Mouse (Mus musculus) layer of hippocampus, adult 9-10 months (tissue): Measurements from ENCODE around the gene Slc46a1.

ENCODE experiments used
- DNase-seq: peaks from one replicate; pipeline ENCODE4 v3.0.0; 2022; ENCODE audit warnings: low spot score

The Slc46a1 gene

DNA sequence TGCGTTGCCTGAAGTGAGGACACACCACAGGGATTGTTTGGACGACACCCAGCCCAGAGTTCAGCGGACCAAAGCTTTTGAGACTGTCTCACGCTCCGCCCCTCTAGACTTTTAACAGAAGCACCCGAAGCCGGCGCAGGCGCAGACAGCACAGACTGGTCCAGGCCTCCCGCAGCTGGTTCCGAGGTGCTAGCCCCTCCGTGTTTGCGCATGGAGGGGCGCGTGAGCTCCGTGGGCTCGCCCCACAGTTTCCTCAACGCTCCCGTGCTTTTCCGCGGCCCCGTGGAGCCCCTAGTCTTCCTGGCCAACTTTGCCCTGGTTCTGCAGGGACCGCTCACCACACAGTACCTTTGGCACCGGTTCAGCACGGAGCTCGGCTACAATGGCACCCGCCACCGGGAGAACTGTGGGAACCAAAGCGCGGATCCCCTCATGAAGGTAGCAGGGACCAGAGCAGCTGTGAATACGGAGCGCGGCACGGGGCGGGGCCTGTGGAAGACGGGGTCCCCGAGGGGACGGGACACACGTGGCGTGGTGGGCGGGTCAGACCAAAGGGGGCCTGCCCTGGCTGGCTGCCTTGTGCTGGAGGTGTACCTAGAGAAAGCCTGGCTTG, at the start of gene Slc46a1:
Gene Slc46a1 (plus strand): TSS at position 130 of the 613 bp plus-strand sequence.
- DNase-seq: peak; percentile 41

DNA sequence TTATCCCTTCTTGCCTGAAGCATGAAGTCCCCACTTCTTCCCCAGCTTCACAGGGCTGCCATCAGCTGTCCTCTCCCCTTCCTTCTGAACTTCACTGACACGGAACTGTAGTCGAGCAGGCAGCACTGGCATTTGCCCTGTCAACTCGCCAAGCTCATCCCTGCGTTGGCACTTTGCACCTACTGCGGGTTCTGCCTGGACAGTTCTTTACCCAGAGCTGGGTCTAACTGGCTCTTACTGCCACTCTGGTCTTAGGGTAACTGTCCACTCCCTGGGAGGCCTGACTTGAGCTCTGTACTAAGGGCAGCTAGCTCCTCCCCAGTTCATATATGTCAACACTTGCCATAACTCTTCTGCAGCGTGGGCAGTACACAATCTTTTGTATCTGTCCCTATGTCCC, 48.6 kb upstream of the Slc46a1 start:
- no peak for DNase-seq

GRCm38 (mm10) chr11:78420263-78420889, 45.1 kb upstream of the Slc46a1 start:
- DNase-seq: no peak

- no peak for DNase-seq
These were observed 44.1 kb upstream of the Slc46a1 start for GRCm38 (mm10) chr11:78421201-78422009.

GRCm38 (mm10) chr11:78422055-78422819, 43.3 kb upstream of the Slc46a1 start, which contains the start of gene Slc13a2:
TSS of gene Slc13a2 (minus strand) at chr11:78422217.
- DNase-seq: no peak

GRCm38 (mm10) chr11:78424352-78424751, 41.1 kb upstream of the Slc46a1 start:
- no peak for DNase-seq

DNA sequence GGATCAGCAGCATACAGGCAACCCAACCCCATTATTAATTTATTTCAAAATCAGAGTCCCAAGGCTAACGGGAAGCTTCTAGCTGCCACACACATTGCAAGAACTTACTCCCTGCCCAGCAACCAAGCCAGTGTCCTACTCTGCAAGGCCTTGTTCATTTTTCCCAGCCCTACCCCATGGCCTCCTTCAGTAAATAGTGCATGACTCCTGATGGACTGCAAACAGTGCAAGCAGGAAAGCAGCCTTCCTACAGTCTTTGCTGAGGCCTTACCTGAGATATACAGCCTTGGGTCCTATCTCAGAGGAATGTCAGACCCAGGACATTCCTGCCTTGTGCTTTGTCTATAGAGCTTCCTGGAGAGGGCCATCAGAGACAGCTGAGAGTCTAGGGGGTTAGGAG, 39.9 kb upstream of the Slc46a1 start:
- no peak for DNase-seq

DNA sequence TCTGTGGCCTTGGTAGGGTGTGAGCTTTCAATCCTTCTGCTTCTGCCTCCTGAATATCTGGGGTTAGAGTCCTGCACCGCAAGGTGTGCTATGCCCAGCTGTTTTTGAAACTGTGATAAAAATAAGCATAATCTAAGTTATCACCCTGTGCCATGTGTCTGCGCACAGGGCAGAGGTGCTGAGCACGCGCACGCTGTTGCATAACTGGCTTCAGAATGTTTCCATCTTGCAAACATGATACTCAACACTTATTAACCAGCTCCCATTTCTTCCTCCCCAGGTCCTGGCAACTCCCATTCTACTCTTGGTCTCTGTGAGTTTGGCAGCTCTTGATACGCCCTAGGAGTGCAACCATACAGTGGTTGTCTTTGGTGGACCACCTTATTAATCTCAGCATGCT, 37.8 kb upstream of the Slc46a1 start:
- DNase-seq: no peak

GRCm38 (mm10) chr11:78428309-78428708, 37.2 kb upstream of the Slc46a1 start:
- no peak for DNase-seq

- no peak for DNase-seq
These were observed 35.2 kb upstream of the Slc46a1 start for GRCm38 (mm10) chr11:78430195-78430878.

DNA sequence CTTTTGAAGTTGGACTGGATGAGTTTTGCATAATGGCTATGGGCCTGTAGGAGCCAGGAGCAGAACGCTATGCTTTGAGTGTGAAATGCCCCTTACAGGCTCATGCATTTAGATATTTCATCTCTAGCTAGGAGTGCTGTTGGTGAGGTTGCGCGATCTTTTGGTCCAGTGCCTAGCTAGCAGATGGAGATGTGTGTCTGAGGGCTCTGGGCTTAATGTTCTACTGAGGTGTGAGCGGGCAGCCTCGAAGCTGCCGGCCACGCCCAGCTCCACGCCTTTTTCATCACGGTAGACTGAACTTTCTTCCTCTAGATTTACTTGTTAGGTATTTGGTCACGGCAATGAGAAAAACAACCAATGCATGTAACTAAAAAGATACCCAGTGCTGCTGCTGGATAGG, 34.3 kb upstream of the Slc46a1 start:
- no peak for DNase-seq

DNA sequence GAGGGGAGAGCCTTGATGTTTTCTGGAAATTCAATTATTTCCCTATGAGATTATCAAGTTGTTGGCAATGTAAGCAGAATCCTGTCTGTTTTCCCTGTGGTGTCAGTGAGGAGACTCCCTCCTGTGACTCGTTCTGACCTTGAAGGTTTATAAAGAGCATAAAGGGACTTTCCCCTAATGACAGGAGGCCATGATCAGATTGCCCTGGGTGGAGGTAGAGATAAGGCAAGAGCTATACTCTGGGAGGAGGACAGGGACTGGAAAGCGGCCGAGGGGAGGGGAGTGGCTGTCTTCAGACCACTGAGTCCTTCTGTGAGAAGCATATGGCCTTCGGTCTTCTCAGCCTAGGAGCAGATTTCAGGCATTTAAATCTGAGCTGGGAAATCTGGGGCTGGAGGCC, 31.4 kb upstream of the Slc46a1 start:
- DNase-seq: no peak

DNA sequence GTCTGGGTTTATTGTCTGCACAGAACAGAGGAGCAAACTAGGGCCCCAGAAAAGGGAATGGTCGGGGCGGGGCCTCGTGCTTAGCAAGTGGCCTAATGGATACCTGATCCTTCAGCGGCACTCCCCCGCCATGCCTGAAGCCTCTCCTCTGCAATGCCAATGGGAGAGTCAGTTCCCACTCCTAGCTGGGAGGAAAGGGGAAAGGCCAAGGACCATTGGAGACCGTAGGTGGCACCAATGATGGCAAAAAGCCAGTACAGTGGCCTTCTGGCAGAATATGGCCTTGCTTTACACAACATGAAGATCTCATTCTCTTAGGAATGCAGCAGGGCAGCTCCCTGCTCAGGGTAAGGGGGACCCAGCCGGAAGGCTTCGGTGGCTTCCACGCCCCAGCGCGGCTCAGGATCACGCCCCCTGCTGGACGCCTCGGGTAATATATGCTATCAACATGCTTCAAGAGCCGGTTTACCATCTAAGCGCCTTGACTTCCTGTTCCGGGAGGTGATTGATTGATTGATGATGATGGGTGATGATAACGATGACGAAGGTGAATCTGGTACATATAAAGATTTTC, 29.6 kb upstream of the Slc46a1 start:
- no peak for DNase-seq

DNA sequence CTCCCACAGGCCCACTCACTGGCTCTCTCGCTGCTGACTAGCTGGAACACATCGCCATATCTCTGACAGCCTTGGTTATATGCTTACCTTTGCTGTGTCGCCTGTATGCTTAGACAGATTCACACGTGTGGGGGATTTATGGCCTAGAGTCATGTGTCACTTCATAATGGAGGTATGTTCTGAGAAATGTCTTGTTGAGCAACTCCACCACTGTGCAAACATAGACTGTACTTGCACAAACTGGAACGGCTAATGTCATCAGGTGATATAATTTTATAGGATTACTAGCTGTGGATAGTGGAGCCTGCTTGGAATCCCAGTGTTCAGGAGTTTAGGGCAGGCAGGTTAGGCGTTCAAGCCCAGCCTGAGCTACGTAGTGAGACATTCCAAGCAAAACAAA, 28.3 kb upstream of the Slc46a1 start:
- no peak for DNase-seq

- DNase-seq: no peak
These were observed 27.0 kb upstream of the Slc46a1 start for GRCm38 (mm10) chr11:78438399-78438930.

DNA sequence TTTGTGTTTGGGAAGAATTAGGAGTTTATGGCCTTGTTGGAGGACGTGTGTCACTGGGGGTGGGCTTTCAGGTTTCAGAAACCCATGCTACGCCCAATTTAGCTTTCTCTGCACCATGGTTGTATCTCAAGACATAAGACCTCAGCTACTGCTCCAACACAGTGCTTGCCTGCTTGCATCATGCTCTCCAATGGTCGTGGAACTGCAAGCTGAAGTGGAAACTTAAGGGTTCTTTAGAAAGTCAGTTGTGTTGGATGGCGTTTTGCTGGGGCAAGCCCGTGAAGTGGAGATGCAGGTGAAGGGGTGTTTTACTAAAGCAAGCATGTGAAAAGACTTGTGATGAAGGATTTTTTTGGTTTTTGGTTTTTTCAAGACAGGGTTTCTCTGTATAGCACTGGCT, 22.4 kb upstream of the Slc46a1 start:
- no peak for DNase-seq

- DNase-seq: no peak
These were observed 18.3 kb upstream of the Slc46a1 start for GRCm38 (mm10) chr11:78447168-78447567.

- no peak for DNase-seq
These were observed 17.3 kb upstream of the Slc46a1 start for GRCm38 (mm10) chr11:78448242-78448641.

DNA sequence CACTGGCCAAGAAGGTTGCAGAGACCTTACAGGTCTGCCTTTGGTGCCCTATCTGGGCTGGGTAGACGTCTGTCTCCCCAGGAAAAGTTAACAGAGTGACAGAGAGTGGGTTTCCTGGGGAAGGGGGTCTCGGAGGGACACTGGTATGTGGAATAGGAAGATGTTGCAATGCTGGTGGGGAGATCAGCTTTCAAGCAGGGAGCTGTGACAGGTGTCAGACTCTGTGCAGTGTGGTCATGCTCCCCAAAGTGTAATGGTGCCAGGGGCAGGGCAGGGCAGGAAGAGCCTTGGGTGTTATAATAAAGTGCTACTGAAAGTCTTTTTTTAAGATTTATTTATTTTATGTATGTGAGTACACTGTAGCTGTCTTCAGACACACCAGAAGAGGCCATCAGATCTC, 15.2 kb upstream of the Slc46a1 start:
- DNase-seq: no peak

DNA sequence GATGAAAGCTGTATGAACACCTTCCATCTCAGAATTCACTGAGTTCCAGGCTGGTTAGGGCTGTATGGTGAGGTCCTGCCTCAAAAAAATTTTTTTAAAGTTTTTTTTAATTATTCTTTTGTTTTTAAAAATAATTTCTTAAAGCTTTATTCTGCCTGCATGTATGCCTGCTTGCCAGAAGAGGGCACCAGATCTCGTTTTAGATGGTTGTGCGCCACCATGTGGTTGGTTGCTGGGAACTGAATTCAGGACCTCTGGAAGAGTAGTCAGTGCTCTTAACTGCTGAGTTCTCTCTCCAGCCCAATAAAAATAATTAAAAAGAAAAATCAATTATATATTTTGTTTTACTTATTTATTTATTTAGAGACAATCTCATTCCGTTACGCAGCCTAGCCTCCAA, 11.8 kb upstream of the Slc46a1 start:
- no peak for DNase-seq

DNA sequence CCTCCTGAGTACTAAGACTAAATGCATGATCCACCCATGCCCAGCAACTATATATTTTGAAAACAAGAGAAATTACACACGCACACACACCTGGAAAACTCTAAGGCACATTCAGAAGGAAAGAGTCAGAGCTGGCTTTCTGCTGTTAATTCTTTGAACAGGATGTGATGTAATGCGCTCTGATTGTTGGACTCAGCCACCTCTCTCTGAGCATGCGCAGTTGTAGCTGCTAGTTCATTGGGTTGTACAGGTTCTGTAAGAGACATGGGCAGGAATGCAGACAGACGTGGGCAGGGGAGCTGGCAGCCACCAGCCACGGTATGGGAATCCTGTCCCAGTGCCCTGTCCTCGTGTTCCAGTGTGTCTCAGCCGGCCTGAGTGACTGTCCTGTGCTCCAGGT, 11.2 kb upstream of the Slc46a1 start:
- DNase-seq: no peak
